Comparison of ENCODE assay signal across 13 mouse cellular contexts in the genomic region with DNA sequence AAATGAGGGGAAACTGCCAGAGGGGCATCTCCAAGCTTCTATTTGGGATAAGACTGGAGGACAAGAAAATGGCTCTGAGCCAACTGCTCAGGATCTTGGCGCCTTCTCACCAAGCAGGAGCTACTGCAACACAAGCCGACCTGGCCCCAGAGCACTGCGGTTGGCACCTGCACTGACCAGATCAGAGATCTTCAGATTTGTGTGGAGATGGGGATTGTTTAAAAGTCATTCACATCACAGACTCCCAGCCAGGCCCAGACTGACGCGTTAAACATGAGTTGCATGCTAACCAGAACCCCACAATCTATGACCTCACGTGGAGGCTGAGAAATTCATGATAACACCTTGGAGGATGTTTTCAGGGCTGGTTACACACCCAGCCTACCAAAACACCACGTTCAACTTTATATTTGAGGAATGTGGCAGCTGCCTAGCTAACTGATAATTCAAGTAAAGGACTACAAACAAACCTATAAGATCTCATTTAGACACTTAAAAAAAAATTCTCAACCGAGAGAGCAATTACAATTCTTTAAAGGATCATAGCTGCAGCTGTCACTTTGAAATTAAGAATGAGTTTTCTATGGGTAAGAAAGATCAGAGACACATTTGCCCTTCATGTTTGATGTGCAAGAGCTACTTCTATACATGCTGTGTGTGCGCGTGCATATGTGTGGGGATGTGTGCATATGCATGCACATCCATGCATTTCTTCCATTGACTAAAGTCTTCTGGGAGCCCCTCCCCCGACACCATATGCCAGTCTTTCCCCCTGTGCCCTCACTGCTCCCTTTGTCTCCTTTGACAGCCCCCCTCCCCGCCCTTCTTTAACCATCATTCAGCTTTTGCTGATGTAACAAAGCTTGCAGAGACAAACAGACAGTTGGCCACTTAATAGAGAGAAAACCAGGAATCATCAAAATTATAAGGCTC.
A peak's percentile ranks its signal among the peaks of the same experiment; 100 is the strongest.
DNase-seq lines count a peak whose midpoint lies in the region; ATAC-seq and TF ChIP-seq lines count a peak whose summit lies in the region.
"Had no signal": no experiment of that assay in that cellular context is flagged by ENCODE, and none has a peak within 500 bp of the region (broad histone marks: within the 10 kb centered on the region; RNA-seq: fewer than 3 reads in every experiment).

No protein-coding gene starts in this region.

- 0 out of 2 replicates have a peak overlapping the region, but pooled peaks have one; percentile 19 for H3K27ac ChIP-seq in forebrain, embryonic 12.5 days
- H3K27ac ChIP-seq in limb, embryonic 10.5 days: peak overlapping the region; percentile 71
- H3K27ac ChIP-seq in liver, embryonic 12.5 days: no peak overlapping the region
- H3K27ac ChIP-seq: embryonic facial prominence, embryonic 15.5 days; heart, embryonic 13.5 days; left cerebral cortex, adult 2 months had no signal

- no peak overlapping the region for H3K4me2 ChIP-seq in forebrain, embryonic 12.5 days
- H3K4me2 ChIP-seq in liver, embryonic 12.5 days: no peak overlapping the region
- H3K4me2 ChIP-seq: embryonic facial prominence, embryonic 15.5 days; liver, embryonic 11.5 days had no signal

- peak; percentile 88 for ATAC-seq in forebrain, embryonic 12.5 days (ENCODE audit: low FRiP score)
- no peak for ATAC-seq in erythroid progenitor cell, adult 5-6 weeks (replicated peaks; ENCODE audit: low FRiP score, poor library complexity, severe bottlenecking)
- ATAC-seq in liver, embryonic 12.5 days: no peak

- H3K9ac ChIP-seq in forebrain, embryonic 12.5 days: no peak overlapping the region
- H3K9ac ChIP-seq in liver, embryonic 12.5 days: no peak overlapping the region
- H3K9ac ChIP-seq: embryonic facial prominence, embryonic 15.5 days; heart, embryonic 13.5 days had no signal

- TF ChIP-seq CTCF in E14TG2a.4 (conservative IDR thresholded peaks at IDR 0.05; ENCODE audit: low read length): no peak

- WGBS in forebrain, embryonic 12.5 days: 58% methylated on average over 12 of the region's 12 CpGs
- WGBS in limb, embryonic 10.5 days: 76% methylated on average over 12 of the region's 12 CpGs
- 70% methylated on average over 12 of the region's 12 CpGs for WGBS in liver, embryonic 12.5 days (ENCODE audit: insufficient replicate concordance)

- no peaks in the 10 kb centered on the region for H3K9me3 ChIP-seq in E14TG2a.4 (ENCODE audit: low read length)
- no peaks in the 10 kb centered on the region for H3K9me3 ChIP-seq in forebrain, embryonic 12.5 days
- no peaks in the 10 kb centered on the region for H3K9me3 ChIP-seq in limb, embryonic 10.5 days (replicated peaks)
- no peaks in the 10 kb centered on the region for H3K9me3 ChIP-seq in liver, embryonic 12.5 days (replicated peaks)
- H3K9me3 ChIP-seq: embryonic facial prominence, embryonic 15.5 days; heart, embryonic 13.5 days had no signal

- peak; percentile 57 to 61 for DNase-seq in cerebellum, postnatal 10 days
- no peak for DNase-seq in cerebellum, adult 9-11 months
- no peak for DNase-seq in limb, embryonic 10.5 days (ENCODE audit: low spot score)
- DNase-seq in urinary bladder, adult 2 months (ENCODE audit: low spot score): no peak
- DNase-seq: kidney, adult 18-20 months had no signal

- peaks cover 63% of the 10 kb centered on the region for H3K4me1 ChIP-seq in E14TG2a.4 (replicated peaks; ENCODE audit: low read depth, low read length)
- H3K4me1 ChIP-seq in forebrain, embryonic 12.5 days: peaks cover 36% of the 10 kb centered on the region
- H3K4me1 ChIP-seq in limb, embryonic 10.5 days: peaks cover 45% of the 10 kb centered on the region
- no peaks in the 10 kb centered on the region for H3K4me1 ChIP-seq in liver, embryonic 12.5 days
- H3K4me1 ChIP-seq: embryonic facial prominence, embryonic 15.5 days had no signal

- H3K27me3 ChIP-seq in E14TG2a.4 (ENCODE audit: insufficient read depth, low read length): no peaks in the 10 kb centered on the region
- H3K27me3 ChIP-seq in forebrain, embryonic 12.5 days: 0 out of 2 replicates have a peak, but pooled peaks cover 4% of the 10 kb centered on the region
- no peaks in the 10 kb centered on the region for H3K27me3 ChIP-seq in limb, embryonic 10.5 days (ENCODE audit: low read depth, poor library complexity, severe bottlenecking)
- H3K27me3 ChIP-seq in liver, embryonic 12.5 days (replicated peaks): no peaks in the 10 kb centered on the region
- H3K27me3 ChIP-seq: embryonic facial prominence, embryonic 15.5 days; heart, embryonic 13.5 days had no signal

- peak overlapping the region; percentile 35 for H3K4me3 ChIP-seq in E14TG2a.4 (replicated peaks; ENCODE audit: low read length)
- no peak overlapping the region for H3K4me3 ChIP-seq in forebrain, embryonic 12.5 days (replicated peaks)
- no peak overlapping the region for H3K4me3 ChIP-seq in limb, embryonic 10.5 days
- H3K4me3 ChIP-seq in liver, embryonic 12.5 days: no peak overlapping the region
- H3K4me3 ChIP-seq: embryonic facial prominence, embryonic 15.5 days; heart, embryonic 13.5 days; left cerebral cortex, adult 2 months had no signal

- no peaks in the 10 kb centered on the region for H3K36me3 ChIP-seq in E14TG2a.4 (ENCODE audit: insufficient read depth, low read length)
- no peaks in the 10 kb centered on the region for H3K36me3 ChIP-seq in forebrain, embryonic 12.5 days (replicated peaks)
- H3K36me3 ChIP-seq in limb, embryonic 10.5 days: no peaks in the 10 kb centered on the region
- H3K36me3 ChIP-seq in liver, embryonic 12.5 days: no peaks in the 10 kb centered on the region
- H3K36me3 ChIP-seq: embryonic facial prominence, embryonic 15.5 days; heart, embryonic 13.5 days had no signal

Comparison
In these comparisons a context has a peak if more than half of its experiments do, and no peak if none do; other contexts are left out.
1. DNase-seq: peak in cerebellum, postnatal 10 days (2 of 2); none in cerebellum, adult 9-11 months (single experiment), limb, embryonic 10.5 days (single experiment) and urinary bladder, adult 2 months (single experiment).